Mouse (Mus musculus) limb, embryonic 14.5 days (tissue): ENCODE measurements at regions not wholly inside any gene's neighbourhood (a gene's known extent, or its start where the extent isn't known, plus 50 kb on each side); places are given as distances from the start of the nearest gene placed in this dataset.

ENCODE experiments used
- ATAC-seq: fragments of 200-750 bp; cut with Nextera tagmentation; 2 replicates; pipeline ENCODE4 v1.8.0; 2017; ENCODE audit warnings: low read depth, moderate number of reproducible peaks, moderate TSS enrichment; ENCODE audit not compliant: low FRiP score
- DNase-seq: peaks from one replicate; pipeline ENCODE4 v3.0.0-alpha.2; 2015; ENCODE audit warnings: low spot score
- H3K27ac ChIP-seq: fragments of 300-500 bp; sonication (generic); replicated peaks from 2 replicates; pipeline ENCODE4 v1.5.1; 2014; ENCODE audit warnings: low read depth, mild to moderate bottlenecking, low read length, moderate library complexity, mixed read lengths
- H3K27me3 ChIP-seq: fragments of 300-500 bp; sonication (generic); 2 replicates; pipeline ENCODE4 v1.6.1; 2014; ENCODE audit warnings: low read length, mixed read lengths; ENCODE audit not compliant: control insufficient read depth, insufficient read depth
- H3K36me3 ChIP-seq: fragments of 300-500 bp; sonication (generic); 2 replicates; pipeline ENCODE4 v1.6.1; 2014; ENCODE audit warnings: mild to moderate bottlenecking, low read length, moderate library complexity, mixed read lengths; ENCODE audit not compliant: control insufficient read depth, insufficient read depth
- H3K4me1 ChIP-seq: fragments of 300-500 bp; sonication (generic); 2 replicates; pipeline ENCODE4 v1.6.1; 2014; ENCODE audit warnings: antibody characterized with exemption, low read length, mixed read lengths; ENCODE audit not compliant: control insufficient read depth, insufficient read depth
- H3K4me2 ChIP-seq: fragments of 300-500 bp; sonication (generic); replicated peaks from 2 replicates; pipeline ENCODE4 v1.6.1; 2014; ENCODE audit warnings: low read depth, mild to moderate bottlenecking, low read length, moderate library complexity; ENCODE audit not compliant: severe bottlenecking
- H3K4me3 ChIP-seq: fragments of 300-500 bp; sonication (generic); replicated peaks from 2 replicates; pipeline ENCODE4 v1.5.1; 2014; ENCODE audit warnings: low read length
- H3K9ac ChIP-seq: fragments of 300-500 bp; sonication (generic); 2 replicates; pipeline ENCODE4 v1.6.1; 2014; ENCODE audit warnings: mild to moderate bottlenecking, low read depth, low read length, moderate library complexity; ENCODE audit not compliant: severe bottlenecking
- H3K9me3 ChIP-seq: fragments of 300-500 bp; sonication (generic); 2 replicates; pipeline ENCODE4 v1.6.1; 2016; ENCODE audit warnings: low read length; ENCODE audit not compliant: control insufficient read depth
- POLR2A ChIP-seq: fragments of 200-500 bp; IDR thresholded peaks from 2 replicates; pipeline ENCODE4 v1.8.0; 2012; ENCODE audit warnings: inconsistent platforms, mild to moderate bottlenecking, moderate library complexity, borderline replicate concordance; ENCODE audit not compliant: insufficient read depth, insufficient read length; ENCODE audit errors: extremely low read depth
- WGBS: fragments of 180-500 bp; shearing (Covaris S2); extraction: QIAGEN DNeasy Blood & Tissue Kit; methylation state at CpG from one replicate; pipeline ENCODE4 v1.1.7; 2014; 5-methylcytosine and 5-hydroxymethylcytosine counted together

DNA sequence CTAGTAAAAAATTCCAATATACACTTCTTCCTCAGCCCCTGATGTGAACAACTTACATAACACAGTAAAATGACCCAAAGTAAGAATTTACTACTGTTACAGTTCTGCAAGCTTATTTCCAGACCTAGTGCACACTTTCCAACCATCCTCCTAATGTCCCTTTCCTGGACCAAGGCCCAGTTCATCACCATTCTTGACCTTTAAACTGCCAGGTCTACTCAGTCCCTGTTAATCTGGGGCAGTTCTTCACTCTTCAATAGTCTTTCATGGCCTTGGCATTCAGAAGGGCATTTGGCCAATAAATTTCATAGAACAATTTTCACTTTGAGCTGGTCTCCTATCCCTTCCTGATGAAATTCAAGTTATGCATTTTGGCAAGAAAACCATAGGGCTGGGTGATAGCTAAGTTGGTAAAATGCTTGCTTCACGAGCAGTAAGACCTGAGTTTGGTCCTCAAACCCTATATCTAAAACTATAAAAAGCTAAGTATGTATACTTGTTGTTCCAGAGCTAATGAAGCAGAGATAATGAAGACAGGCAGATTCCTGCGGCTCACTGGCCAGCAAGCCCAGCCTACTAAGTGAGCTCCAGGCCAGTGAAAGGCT, 295.4 kb downstream of the Vps13c start:
- ATAC-seq, result no peak

DNA sequence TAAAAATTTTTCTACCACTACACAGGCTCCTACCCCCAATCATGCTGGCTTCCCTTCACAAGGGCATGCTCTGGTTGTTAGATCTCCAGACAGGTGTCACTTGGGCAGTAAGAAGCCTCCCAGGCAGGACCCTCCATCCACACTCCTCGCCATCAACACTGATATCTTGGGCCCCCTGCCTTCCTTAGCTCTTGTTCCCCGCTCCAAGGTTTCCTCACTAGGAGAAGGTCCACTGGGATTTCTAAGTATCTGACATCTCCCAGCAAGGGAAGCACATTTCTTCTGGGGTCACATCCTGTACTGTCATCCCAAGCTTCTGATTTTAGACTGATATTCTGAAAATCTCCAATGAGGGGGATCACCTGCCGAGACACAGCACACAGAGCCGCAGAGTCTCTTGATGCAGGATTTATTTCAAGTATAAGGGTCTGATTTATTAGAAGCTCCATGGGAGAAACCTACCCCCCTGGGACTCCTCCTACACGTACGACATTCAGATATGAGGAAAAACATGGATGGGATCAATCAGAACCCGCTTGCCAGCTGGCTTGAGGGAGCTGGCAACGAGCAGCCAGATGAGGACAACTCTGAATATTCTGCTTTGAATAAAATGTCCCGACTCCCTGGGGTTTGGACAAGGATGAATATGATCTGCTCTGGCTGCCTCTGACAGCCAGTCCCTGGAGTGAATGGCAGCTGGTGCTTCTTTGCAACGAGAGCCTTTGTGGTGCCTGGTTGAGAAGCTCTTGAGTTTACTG, 322.8 kb downstream of the Vps13c start:
- H3K4me3 ChIP-seq, result no peak overlapping the region
- H3K36me3 ChIP-seq, result no peaks in the 10 kb centered on the region
- no peaks in the 10 kb centered on the region for H3K9me3 ChIP-seq
- WGBS, result 79% methylated on average over 10 of the region's 10 CpGs
- no peaks in the 10 kb centered on the region for H3K27me3 ChIP-seq
- 0 out of 2 replicates have a peak, but pooled peaks cover 2% of the 10 kb centered on the region for H3K4me1 ChIP-seq
- no peak for DNase-seq
- no peak overlapping the region for H3K4me2 ChIP-seq
- H3K9ac ChIP-seq, result no peak overlapping the region
- no peak for ATAC-seq
- H3K27ac ChIP-seq, result no peak overlapping the region
- TF ChIP-seq POLR2A, result no peak

More for the DNA sequence above, 295.4 kb downstream of the Vps13c start:
- H3K27ac ChIP-seq, result no peak overlapping the region
- no peak for DNase-seq
- no peak overlapping the region for H3K4me2 ChIP-seq
- H3K4me3 ChIP-seq, result no peak overlapping the region
- no peak for TF ChIP-seq POLR2A
- H3K4me1 ChIP-seq, result peaks cover 7% of the 10 kb centered on the region; the same call in 1 of the 2 replicates
- H3K36me3 ChIP-seq, result no peaks in the 10 kb centered on the region
- H3K9ac ChIP-seq, result no peak overlapping the region
- no peaks in the 10 kb centered on the region for H3K9me3 ChIP-seq
- no peaks in the 10 kb centered on the region for H3K27me3 ChIP-seq
- 45% methylated on average over 2 of the region's 2 CpGs for whole genome bisulfite sequencing

DNA sequence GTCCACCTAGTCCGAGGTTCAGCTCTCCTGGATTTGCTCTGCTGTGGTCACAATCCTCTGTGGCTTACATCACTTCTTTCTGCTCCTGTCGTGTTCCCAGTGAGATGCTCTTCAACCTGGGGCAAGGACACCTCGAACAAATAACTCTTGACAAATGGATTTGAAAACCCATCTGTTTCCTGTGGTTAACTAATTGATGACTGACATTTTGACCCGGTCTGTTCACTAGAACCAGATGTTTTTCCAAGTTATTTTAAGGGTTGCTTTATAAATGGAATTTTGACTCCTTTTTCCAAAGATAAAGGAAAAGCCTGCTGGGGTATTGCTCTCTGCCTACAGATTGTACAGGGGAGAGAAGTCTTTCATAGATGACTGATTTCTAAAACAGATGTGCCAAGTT, 326.4 kb downstream of the Vps13c start:
- DNase-seq, result no peak
- no peak overlapping the region for H3K4me2 ChIP-seq
- no peak overlapping the region for H3K4me3 ChIP-seq
- WGBS, result 15% methylated on average over 4 of the region's 4 CpGs
- TF ChIP-seq POLR2A, result no peak
- H3K36me3 ChIP-seq, result no peaks in the 10 kb centered on the region
- H3K9ac ChIP-seq, result no peak overlapping the region
- H3K27ac ChIP-seq, result no peak overlapping the region
- 0 out of 2 replicates have a peak, but pooled peaks cover 2% of the 10 kb centered on the region for H3K4me1 ChIP-seq
- no peak for ATAC-seq
- no peaks in the 10 kb centered on the region for H3K27me3 ChIP-seq
- H3K9me3 ChIP-seq, result no peaks in the 10 kb centered on the region

DNA sequence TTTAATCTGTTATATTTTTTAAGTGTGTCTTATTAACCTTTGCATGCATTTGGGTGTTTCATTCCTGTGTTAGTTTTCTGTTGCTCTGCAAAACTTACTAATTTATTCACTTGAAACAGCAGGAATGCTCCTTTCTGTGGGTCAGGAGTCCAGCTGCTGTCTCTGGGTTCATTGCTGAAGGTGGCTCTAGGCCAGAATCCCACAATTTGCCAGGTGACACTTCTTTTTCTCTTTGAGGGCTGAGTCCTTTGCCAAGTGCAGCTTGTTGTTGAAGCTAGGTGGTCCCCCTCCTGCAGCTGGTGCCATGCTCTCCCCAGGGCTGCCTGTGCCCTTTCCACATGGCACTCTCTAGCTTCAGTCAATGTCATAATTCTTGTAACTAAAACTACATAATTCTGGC, 348.7 kb downstream of the Vps13c start:
- no peak overlapping the region for H3K4me2 ChIP-seq
- H3K9ac ChIP-seq, result no peak overlapping the region
- ATAC-seq (no peak), DNase-seq (no peak)
- no peak overlapping the region for H3K4me3 ChIP-seq
- no peak for TF ChIP-seq POLR2A
- no peaks in the 10 kb centered on the region for H3K27me3 ChIP-seq
- no peak overlapping the region for H3K27ac ChIP-seq
- no peaks in the 10 kb centered on the region for H3K9me3 ChIP-seq
- no peaks in the 10 kb centered on the region for H3K36me3 ChIP-seq
- H3K4me1 ChIP-seq, result no peaks in the 10 kb centered on the region

DNA sequence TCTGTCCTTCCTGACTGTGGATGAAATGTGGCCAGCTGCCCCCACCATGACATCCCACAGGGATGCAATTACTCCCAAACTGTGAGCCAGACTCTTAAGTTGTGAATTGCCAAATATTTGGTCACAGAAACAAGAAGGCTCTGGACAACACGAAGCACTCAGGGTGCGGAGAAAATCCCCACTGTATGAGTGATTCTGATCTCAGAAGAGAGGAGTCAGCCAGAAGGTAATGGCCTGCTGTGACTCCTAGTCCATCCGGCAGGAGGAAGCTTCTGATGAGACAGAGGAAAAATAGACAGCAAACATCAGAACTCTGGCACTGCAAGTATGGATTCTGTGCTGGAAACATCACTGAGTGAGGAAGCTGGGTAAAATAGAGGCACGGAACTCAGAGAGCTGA, 359.6 kb downstream of the Vps13c start:
- H3K4me1 ChIP-seq, result no peaks in the 10 kb centered on the region
- no peaks in the 10 kb centered on the region for H3K27me3 ChIP-seq
- no peaks in the 10 kb centered on the region for H3K9me3 ChIP-seq
- ATAC-seq (no peak), DNase-seq (no peak)
- no peaks in the 10 kb centered on the region for H3K36me3 ChIP-seq
- no peak for TF ChIP-seq POLR2A
- WGBS, result 80% methylated on average over 4 of the region's 4 CpGs
- H3K9ac ChIP-seq, result no peak overlapping the region
- H3K27ac ChIP-seq, result no peak overlapping the region
- no peak overlapping the region for H3K4me2 ChIP-seq
- no peak overlapping the region for H3K4me3 ChIP-seq
